Mouse (Mus musculus) lung, embryonic 16.5 days (tissue): ENCODE results near the gene Pex14. TPM values are rescaled to one million over a fixed set of nuclear protein-coding genes. Genes with fewer than 3 reads are reported as not detected.
"Not testable (repeated sequence)": the region's sequence is repeated elsewhere in the genome, so short reads cannot be mapped to it uniquely, and the experiment has no call there.

Source experiments
- ATAC-seq: fragments of 200-750 bp; cut with Nextera tagmentation; 2 replicates; pipeline ENCODE4 v1.8.0; 2017; ENCODE audit warnings: low read depth, mild to moderate bottlenecking, moderate library complexity
- H3K27ac ChIP-seq: fragments of 300-500 bp; sonication (generic); 2 replicates; pipeline ENCODE4 v1.5.1; 2014; ENCODE audit warnings: mild to moderate bottlenecking, control low read depth, low read length
- H3K27me3 ChIP-seq: fragments of 300-500 bp; sonication (generic); 2 replicates; pipeline ENCODE4 v1.6.1; 2014; ENCODE audit warnings: low read depth, low read length, mixed read lengths; ENCODE audit not compliant: control insufficient read depth, insufficient read depth
- H3K36me3 ChIP-seq: fragments of 300-500 bp; sonication (generic); 2 replicates; pipeline ENCODE4 v1.6.1; 2014; ENCODE audit warnings: low read length; ENCODE audit not compliant: control insufficient read depth, insufficient read depth
- H3K4me1 ChIP-seq: fragments of 300-500 bp; sonication (generic); replicated peaks from 2 replicates; pipeline ENCODE4 v1.6.1; 2014; ENCODE audit warnings: low read length, mixed read lengths; ENCODE audit not compliant: control insufficient read depth, insufficient read depth
- H3K4me2 ChIP-seq: fragments of 300-500 bp; sonication (generic); 2 replicates; pipeline ENCODE4 v1.6.1; 2014; ENCODE audit warnings: low read depth, low read length, control low read depth
- H3K4me3 ChIP-seq: fragments of 300-500 bp; sonication (generic); 2 replicates; pipeline ENCODE4 v1.5.1; 2014; ENCODE audit warnings: mild to moderate bottlenecking, low read length, control low read depth
- H3K9ac ChIP-seq: fragments of 300-500 bp; sonication (generic); 2 replicates; pipeline ENCODE4 v1.6.1; 2014; ENCODE audit warnings: low read length, control low read depth
- H3K9me3 ChIP-seq: fragments of 300-500 bp; sonication (generic); 2 replicates; pipeline ENCODE4 v1.6.1; 2016; ENCODE audit warnings: low read length; ENCODE audit not compliant: control insufficient read depth
- WGBS: fragments of 180-500 bp; shearing (Covaris S2); extraction: QIAGEN DNeasy Blood & Tissue Kit; methylation state at CpG from one replicate; pipeline ENCODE4 v1.1.7; 2014; 5-methylcytosine and 5-hydroxymethylcytosine counted together
- polyA plus RNA-seq: library from polyadenylated mRNA; unstranded; fragments of >200 nt; fragmentation: Nextera tagmentation; extraction: Ambion mirVana; gene quantifications from 2 replicates; pipeline ENCODE4 v1.2.1, GENCODE M21; 2015

Gene Pex14
- polyA plus RNA-seq, 1 experiment from 2014 or later: 48.8 TPM

- Histone ChIP-seq H3K9me3 (no peaks in the 10 kb centered on the region), H3K4me1 (no peaks in the 10 kb centered on the region), H3K9ac (no peak overlapping the region), H3K27ac (no peak overlapping the region), H3K36me3 (peaks cover under 1% of the 10 kb centered on the region; the same call in 1 of the 2 replicates), H3K27me3 (no peaks in the 10 kb centered on the region), H3K4me3 (no peak overlapping the region), H3K4me2 (no peak overlapping the region)
- 67% methylated on average over 5 of the region's 5 CpGs for WGBS
- ATAC-seq: no peak
Measured at GRCm38 (mm10) chr4:149123432-149123831, 23.8 kb upstream of the Pex14 start.

- not testable (repeated sequence) for H3K9ac ChIP-seq, H3K9me3 ChIP-seq, H3K4me1 ChIP-seq, H3K4me3 ChIP-seq, H3K4me2 ChIP-seq, H3K36me3 ChIP-seq, H3K27ac ChIP-seq, H3K27me3 ChIP-seq, ATAC-seq
- 72% methylated on average over 12 of the region's 12 CpGs for WGBS
Measured at GRCm38 (mm10) chr4:149119978-149120562, 20.4 kb upstream of the Pex14 start.

- Histone ChIP-seq H3K9me3 (no peaks in the 10 kb centered on the region), H3K4me3 (peak within 1 kb of the TSS; percentile 98), H3K4me1 (peaks cover 9% of the 10 kb centered on the region), H3K27me3 (no peaks in the 10 kb centered on the region), H3K9ac (peak within 1 kb of the TSS; percentile 85), H3K27ac (no peak within 1 kb of the TSS), H3K36me3 (peaks cover 5% of the 10 kb centered on the region), H3K4me2 (peak within 1 kb of the TSS; percentile 94)
- under 1% methylated on average over 35 of the region's 35 CpGs for WGBS
- ATAC-seq: peak; percentile 85
Measured at GRCm38 (mm10) chr4:149103875-149104561, 4.3 kb upstream of the Pex14 start, which contains the start of gene Dffa. Gene Dffa, plus strand, starts transcription at chr4:149104146.

GRCm38 (mm10) chr4:149101456-149101855 lies 1.8 kb upstream of the Pex14 start:
- Histone ChIP-seq H3K9ac (no peak overlapping the region), H3K4me2 (no peak overlapping the region), H3K27me3 (no peaks in the 10 kb centered on the region), H3K4me3 (no peak overlapping the region), H3K4me1 (peaks cover 21% of the 10 kb centered on the region), H3K9me3 (no peaks in the 10 kb centered on the region), H3K36me3 (no peaks in the 10 kb centered on the region; the same call in 1 of the 2 replicates), H3K27ac (no peak overlapping the region)
- ATAC-seq: no peak
- WGBS: 81% methylated on average over 3 of the region's 3 CpGs

GRCm38 (mm10) chr4:149100449-149100848 lies 773 bp upstream of the Pex14 start:
- not testable (repeated sequence) for H3K9ac ChIP-seq, H3K27me3 ChIP-seq, H3K4me2 ChIP-seq, ATAC-seq, H3K4me3 ChIP-seq, H3K9me3 ChIP-seq, H3K27ac ChIP-seq, H3K36me3 ChIP-seq
- peaks cover 21% of the 10 kb centered on the region for H3K4me1 ChIP-seq
- 86% methylated on average over 12 of the region's 12 CpGs for WGBS

- Histone ChIP-seq H3K27ac (0 out of 2 replicates have a peak overlapping the region, but pooled peaks have one; percentile 30), H3K27me3 (no peaks in the 10 kb centered on the region), H3K9me3 (no peaks in the 10 kb centered on the region), H3K4me1 (peaks cover 14% of the 10 kb centered on the region), H3K9ac (peak overlapping the region; percentile 94), H3K4me2 (peak overlapping the region; percentile 96), H3K36me3 (no peaks in the 10 kb centered on the region), H3K4me3 (peak overlapping the region; percentile 100)
- 7% methylated on average over 11 of the region's 11 CpGs for WGBS
- no peak for ATAC-seq
Measured at GRCm38 (mm10) chr4:149098571-149098970, 1.1 kb downstream of the Pex14 start.

- Histone ChIP-seq H3K36me3 (peaks cover under 1% of the 10 kb centered on the region; the same call in 1 of the 2 replicates), H3K4me3 (peak overlapping the region; percentile 100), H3K4me2 (peak overlapping the region; percentile 96; the same call in 1 of the 2 replicates), H3K27me3 (no peaks in the 10 kb centered on the region), H3K4me1 (peaks cover 14% of the 10 kb centered on the region), H3K27ac (no peak overlapping the region; the same call in 1 of the 2 replicates), H3K9me3 (no peaks in the 10 kb centered on the region), H3K9ac (peak overlapping the region; percentile 28; the same call in 1 of the 2 replicates)
- WGBS: 78% methylated on average over 3 of the region's 3 CpGs
- no peak for ATAC-seq
Measured at GRCm38 (mm10) chr4:149097956-149098355, 1.7 kb downstream of the Pex14 start.

GRCm38 (mm10) chr4:149091364-149091763 lies 8.3 kb downstream of the Pex14 start:
- no peaks in the 10 kb centered on the region for H3K27me3 ChIP-seq
- no peak overlapping the region for H3K4me3 ChIP-seq
- ATAC-seq: no peak
- no peak overlapping the region for H3K4me2 ChIP-seq
- H3K9ac ChIP-seq: no peak overlapping the region
- H3K9me3 ChIP-seq: no peaks in the 10 kb centered on the region
- no peak overlapping the region for H3K27ac ChIP-seq
- H3K36me3 ChIP-seq: peaks cover 4% of the 10 kb centered on the region; the same call in 1 of the 2 replicates
- H3K4me1 ChIP-seq: no peaks in the 10 kb centered on the region
- WGBS: 78% methylated on average over 8 of the region's 8 CpGs

GRCm38 (mm10) chr4:149085381-149085780 lies 14.3 kb downstream of the Pex14 start:
- Histone ChIP-seq H3K9ac (no peak overlapping the region), H3K27ac (no peak overlapping the region), H3K4me1 (peaks cover 14% of the 10 kb centered on the region), H3K4me3 (no peak overlapping the region), H3K9me3 (no peaks in the 10 kb centered on the region), H3K36me3 (no peaks in the 10 kb centered on the region), H3K4me2 (no peak overlapping the region), H3K27me3 (no peaks in the 10 kb centered on the region)
- 79% methylated on average over 5 of the region's 5 CpGs for WGBS
- no peak for ATAC-seq
